Mouse (Mus musculus) G1E (cell line): Measurements from ENCODE around the gene H2-Ob.

Experiments used
- CTCF ChIP-seq: IDR thresholded peaks from 2 replicates; pipeline ENCODE4 v1.5.1; 2012; ENCODE audit warnings: low read depth, low read length, inconsistent platforms, mixed read lengths
- GATA1 ChIP-seq: IDR thresholded peaks from 2 replicates; pipeline ENCODE4 v1.6.1; 2012; ENCODE audit warnings: borderline replicate concordance, low read length, inconsistent platforms, mixed read lengths
- TAL1 ChIP-seq: conservative IDR thresholded peaks from 2 replicates; pipeline ENCODE4 v1.6.1; 2012; ENCODE audit warnings: low read depth, low read length, inconsistent platforms, mixed read lengths

- no peak for TF ChIP-seq CTCF
- TF ChIP-seq TAL1, result no peak
- TF ChIP-seq GATA1, result no peak
These were observed 49.7 kb upstream of the H2-Ob start for GRCm38 (mm10) chr17:34188986-34189385.
